Mouse (Mus musculus): ENCODE results near the gene Patj. TPM values are rescaled to one million over a fixed set of nuclear protein-coding genes. Genes with fewer than 3 reads are reported as not detected.
A peak's percentile ranks its signal among the peaks of the same experiment; 100 is the strongest.
"Not testable (repeated sequence)": the region's sequence is repeated elsewhere in the genome, so short reads cannot be mapped to it uniquely, and the experiment has no call there.

The Patj gene
- polyA plus RNA-seq, 1 experiment from 2014 or later = 2.2 TPM

- Histone ChIP-seq H3K4me3 (replicated peaks) (no peak overlapping the region), H3K9me3 (replicated peaks) (no peaks in the 10 kb centered on the region), H3K36me3 (replicated peaks) (no peaks in the 10 kb centered on the region), H3K4me1 (replicated peaks) (no peaks in the 10 kb centered on the region), H3K27ac (replicated peaks) (no peak overlapping the region), H3K27me3 (no peaks in the 10 kb centered on the region), H3K9ac (no peak overlapping the region), H3K4me2 (no peak overlapping the region)
- no peak for ATAC-seq (ENCODE audit: insufficient read depth)
- WGBS (ENCODE audit: insufficient replicate concordance) = 71% methylated on average over 4 of the region's 4 CpGs
Observed at GRCm38 (mm10) chr4:98403492-98403891, 7.9 kb downstream of the Patj start.

- Histone ChIP-seq H3K4me3 (replicated peaks) (no peak overlapping the region), H3K27me3 (no peaks in the 10 kb centered on the region), H3K9ac (no peak overlapping the region), H3K36me3 (replicated peaks) (no peaks in the 10 kb centered on the region), H3K9me3 (replicated peaks) (no peaks in the 10 kb centered on the region), H3K4me1 (replicated peaks) (no peaks in the 10 kb centered on the region), H3K27ac (replicated peaks) (no peak overlapping the region), H3K4me2 (no peak overlapping the region)
- 82% methylated on average over 6 of the region's 6 CpGs for WGBS (ENCODE audit: insufficient replicate concordance)
- no peak for ATAC-seq (ENCODE audit: insufficient read depth)
Observed at GRCm38 (mm10) chr4:98404412-98404811, 8.8 kb downstream of the Patj start.

GRCm38 (mm10) chr4:98408455-98408854, 12.9 kb downstream of the Patj start:
- H3K4me3 ChIP-seq (replicated peaks) = no peak overlapping the region
- no peaks in the 10 kb centered on the region for H3K9me3 ChIP-seq (replicated peaks)
- no peak overlapping the region for H3K4me2 ChIP-seq
- no peaks in the 10 kb centered on the region for H3K4me1 ChIP-seq (replicated peaks)
- H3K36me3 ChIP-seq (replicated peaks) = no peaks in the 10 kb centered on the region
- no peak overlapping the region for H3K27ac ChIP-seq (replicated peaks)
- WGBS (ENCODE audit: insufficient replicate concordance) = 53% methylated on average over 4 of the region's 4 CpGs
- no peaks in the 10 kb centered on the region for H3K27me3 ChIP-seq
- H3K9ac ChIP-seq = no peak overlapping the region
- no peak for ATAC-seq (ENCODE audit: insufficient read depth)

- H3K27me3 ChIP-seq; H3K4me2 ChIP-seq; H3K9ac ChIP-seq; H3K4me3 ChIP-seq (replicated peaks); H3K36me3 ChIP-seq (replicated peaks); H3K27ac ChIP-seq (replicated peaks); H3K9me3 ChIP-seq (replicated peaks); ATAC-seq (ENCODE audit: insufficient read depth); H3K4me1 ChIP-seq (replicated peaks): not testable (repeated sequence)
- WGBS (ENCODE audit: insufficient replicate concordance) = 75% methylated on average over 8 of the region's 8 CpGs
Observed at GRCm38 (mm10) chr4:98415150-98415549, 19.6 kb downstream of the Patj start.

GRCm38 (mm10) chr4:98428371-98428770, 32.8 kb downstream of the Patj start:
- Histone ChIP-seq H3K9me3 (replicated peaks) (no peaks in the 10 kb centered on the region), H3K4me1 (replicated peaks) (no peaks in the 10 kb centered on the region), H3K27ac (replicated peaks) (no peak overlapping the region), H3K4me2 (no peak overlapping the region), H3K4me3 (replicated peaks) (no peak overlapping the region), H3K27me3 (no peaks in the 10 kb centered on the region), H3K9ac (no peak overlapping the region), H3K36me3 (replicated peaks) (no peaks in the 10 kb centered on the region; the same call in 1 of the 2 replicates)
- WGBS (ENCODE audit: insufficient replicate concordance) = 76% methylated on average over 8 of the region's 8 CpGs
- no peak for ATAC-seq (ENCODE audit: insufficient read depth)

GRCm38 (mm10) chr4:98435641-98436457, 40.3 kb downstream of the Patj start:
- no peaks in the 10 kb centered on the region for H3K27me3 ChIP-seq
- H3K27ac ChIP-seq (replicated peaks) = no peak overlapping the region
- H3K9ac ChIP-seq = no peak overlapping the region
- 47% methylated on average over 10 of the region's 10 CpGs for WGBS (ENCODE audit: insufficient replicate concordance)
- H3K4me1 ChIP-seq (replicated peaks) = no peaks in the 10 kb centered on the region; the same call in 1 of the 2 replicates
- H3K4me3 ChIP-seq (replicated peaks) = no peak overlapping the region
- H3K36me3 ChIP-seq (replicated peaks) = no peaks in the 10 kb centered on the region
- ATAC-seq (ENCODE audit: insufficient read depth) = no peak
- no peak overlapping the region for H3K4me2 ChIP-seq
- no peaks in the 10 kb centered on the region for H3K9me3 ChIP-seq (replicated peaks)

- no peaks in the 10 kb centered on the region for H3K36me3 ChIP-seq (replicated peaks)
- no peak for ATAC-seq (ENCODE audit: insufficient read depth)
- no peaks in the 10 kb centered on the region for H3K27me3 ChIP-seq
- H3K4me2 ChIP-seq = peak overlapping the region; percentile 45
- no peak overlapping the region for H3K9ac ChIP-seq
- no peak overlapping the region for H3K27ac ChIP-seq (replicated peaks)
- no peaks in the 10 kb centered on the region for H3K9me3 ChIP-seq (replicated peaks)
- peak overlapping the region; percentile 39 for H3K4me3 ChIP-seq (replicated peaks)
- 16% methylated on average over 12 of the region's 12 CpGs for WGBS (ENCODE audit: insufficient replicate concordance)
- H3K4me1 ChIP-seq (replicated peaks) = no peaks in the 10 kb centered on the region; the same call in 1 of the 2 replicates
Observed at GRCm38 (mm10) chr4:98436664-98437363, 41.2 kb downstream of the Patj start.

DNA sequence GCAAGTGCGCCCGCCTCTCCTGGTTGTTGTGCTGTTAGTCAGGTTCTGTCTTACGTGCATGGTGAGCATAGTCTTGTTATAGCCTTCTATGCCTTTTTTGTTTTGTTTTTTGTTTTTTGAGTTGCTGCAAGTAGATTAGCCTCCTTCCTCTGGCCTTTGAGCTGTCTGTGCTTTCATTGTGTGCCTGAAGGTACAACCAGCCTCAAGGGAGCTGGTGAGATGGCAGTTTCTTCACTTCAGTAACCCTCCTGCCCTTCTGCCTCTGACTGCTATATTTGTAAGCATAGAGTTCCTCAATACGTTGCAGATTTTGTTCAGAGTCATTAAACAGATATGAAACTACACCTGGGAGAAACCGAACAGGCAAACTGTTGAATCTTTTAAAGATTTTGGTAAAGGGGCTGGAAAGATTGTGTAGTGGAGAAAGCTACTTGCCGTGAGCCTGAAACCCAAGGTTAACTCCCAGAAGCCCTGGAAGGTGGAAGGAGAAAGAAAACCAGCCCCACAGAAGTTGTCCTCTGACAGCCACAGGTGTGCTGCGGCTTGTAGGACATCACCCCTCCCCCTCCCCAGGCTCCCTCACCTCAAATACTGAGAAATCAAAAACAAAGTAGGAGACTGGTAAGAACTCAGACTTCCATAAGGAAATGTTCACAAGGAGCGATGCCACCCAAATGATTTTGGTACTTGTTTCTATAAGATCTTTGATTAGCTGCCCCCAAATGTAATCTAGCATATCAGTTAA, 43.8 kb downstream of the Patj start:
- Histone ChIP-seq H3K4me1 (replicated peaks) (no peaks in the 10 kb centered on the region; the same call in 1 of the 2 replicates), H3K9ac (no peak overlapping the region), H3K27ac (replicated peaks) (no peak overlapping the region), H3K9me3 (replicated peaks) (no peaks in the 10 kb centered on the region), H3K27me3 (no peaks in the 10 kb centered on the region), H3K36me3 (replicated peaks) (no peaks in the 10 kb centered on the region), H3K4me3 (replicated peaks) (no peak overlapping the region), H3K4me2 (no peak overlapping the region)
- 70% methylated on average over 8 of the region's 8 CpGs for WGBS (ENCODE audit: insufficient replicate concordance)
- no peak for ATAC-seq (ENCODE audit: insufficient read depth)

- H3K27ac ChIP-seq (replicated peaks) = no peak overlapping the region
- H3K27me3 ChIP-seq = no peaks in the 10 kb centered on the region
- WGBS (ENCODE audit: insufficient replicate concordance) = 61% methylated on average over 3 of the region's 3 CpGs
- H3K4me2 ChIP-seq = no peak overlapping the region
- no peak for ATAC-seq (ENCODE audit: insufficient read depth)
- no peaks in the 10 kb centered on the region for H3K9me3 ChIP-seq (replicated peaks)
- H3K36me3 ChIP-seq (replicated peaks) = no peaks in the 10 kb centered on the region
- H3K4me3 ChIP-seq (replicated peaks) = no peak overlapping the region
- no peaks in the 10 kb centered on the region for H3K4me1 ChIP-seq (replicated peaks)
- H3K9ac ChIP-seq = no peak overlapping the region
Observed at GRCm38 (mm10) chr4:98441248-98441647, 45.7 kb downstream of the Patj start.

DNA sequence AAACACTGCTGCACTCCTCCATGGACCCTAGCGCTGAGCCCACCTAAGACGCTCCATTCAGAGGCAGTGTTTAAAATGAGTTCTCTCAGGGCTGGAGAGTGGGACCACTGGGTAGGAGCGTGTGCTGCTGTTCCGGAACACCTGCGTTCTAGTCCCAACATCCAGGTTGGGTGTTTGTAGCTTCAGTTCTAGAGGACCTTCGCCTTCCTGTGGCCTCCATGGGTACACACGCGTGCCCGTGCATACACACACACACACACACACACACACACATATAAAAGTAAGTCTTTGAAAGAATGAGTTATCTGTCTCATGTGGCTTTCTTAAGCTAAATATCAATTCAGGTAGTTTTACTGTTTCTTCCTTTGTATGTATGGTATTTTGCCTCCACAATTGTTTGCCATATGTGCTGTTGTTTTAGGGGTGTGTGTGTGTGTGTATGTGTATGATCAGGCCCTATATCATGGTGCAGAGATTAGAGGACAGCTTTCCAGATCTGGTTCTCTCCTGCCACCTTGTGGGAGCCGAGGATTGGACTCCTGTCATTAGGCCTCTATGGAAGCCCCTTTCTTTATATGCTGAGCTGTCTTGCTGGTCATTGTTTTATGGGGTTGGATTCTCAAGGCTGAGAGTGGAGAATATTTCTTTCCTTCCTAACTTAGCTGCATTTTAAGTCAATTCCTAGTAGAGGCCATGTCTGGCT, 49.0 kb downstream of the Patj start:
- ATAC-seq (ENCODE audit: insufficient read depth) = no peak
- H3K4me3 ChIP-seq (replicated peaks) = no peak overlapping the region
- no peak overlapping the region for H3K9ac ChIP-seq
- no peaks in the 10 kb centered on the region for H3K36me3 ChIP-seq (replicated peaks)
- no peaks in the 10 kb centered on the region for H3K9me3 ChIP-seq (replicated peaks)
- no peak overlapping the region for H3K4me2 ChIP-seq
- 66% methylated on average over 10 of the region's 10 CpGs for WGBS (ENCODE audit: insufficient replicate concordance)
- H3K4me1 ChIP-seq (replicated peaks) = no peaks in the 10 kb centered on the region
- H3K27me3 ChIP-seq = no peaks in the 10 kb centered on the region
- H3K27ac ChIP-seq (replicated peaks) = no peak overlapping the region
